Mouse (Mus musculus) C2C12 (cell line): ENCODE measurements around the gene B4galt1. TPM values are rescaled to one million over a fixed set of nuclear protein-coding genes. Genes with fewer than 3 reads are reported as not detected.

Experiments used
- H3K27me3 ChIP-seq: one replicate; pipeline ENCODE4 v1.6.1; 2011; ENCODE audit not compliant: control insufficient read depth, insufficient read depth, insufficient read length
- H3K36me3 ChIP-seq: one replicate; pipeline ENCODE4 v1.6.1; 2011; ENCODE audit not compliant: control insufficient read depth, insufficient read depth
- H3K4me3 ChIP-seq: one replicate; pipeline ENCODE4 v1.5.1; 2011; ENCODE audit warnings: mild to moderate bottlenecking, control low read depth; ENCODE audit not compliant: poor library complexity, insufficient read depth, severe bottlenecking
- H3K79me2 ChIP-seq: one replicate; pipeline ENCODE4 v1.6.1; 2011; ENCODE audit not compliant: control insufficient read depth, insufficient read depth
- H3K79me3 ChIP-seq: one replicate; pipeline ENCODE4 v1.6.1; 2011; ENCODE audit warnings: low read depth, control low read depth
- H3ac ChIP-seq: one replicate; pipeline ENCODE3; 2011; ENCODE audit warnings: low read depth; ENCODE audit not compliant: control insufficient read depth, insufficient read length
- CEBPB ChIP-seq: IDR thresholded peaks from one replicate; pipeline ENCODE4 v1.6.1; 2011; ENCODE audit warnings: low read depth, mild to moderate bottlenecking, control low read depth, moderate library complexity
- CTCF ChIP-seq: IDR thresholded peaks from one replicate; pipeline ENCODE4 v1.5.1; 2011; ENCODE audit not compliant: control insufficient read depth, insufficient read depth, insufficient read length
- FOSL1 ChIP-seq: IDR thresholded peaks from one replicate; pipeline ENCODE4 v1.8.0; 2011; ENCODE audit warnings: mild to moderate bottlenecking, low read length; ENCODE audit not compliant: poor library complexity, insufficient read depth, severe bottlenecking
- MAX ChIP-seq: IDR thresholded peaks from one replicate; pipeline ENCODE4 v1.6.1; 2011; ENCODE audit warnings: mild to moderate bottlenecking, control low read depth
- MYOD1 ChIP-seq: IDR thresholded peaks from one replicate; pipeline ENCODE4 v1.6.1; 2011; ENCODE audit warnings: low read depth; ENCODE audit not compliant: control insufficient read depth, insufficient read length
- MYOG ChIP-seq: IDR thresholded peaks from one replicate; pipeline ENCODE4 v1.6.1; 2011; ENCODE audit not compliant: control insufficient read depth, insufficient read length; ENCODE audit errors: extremely low read depth
- USF1 ChIP-seq: IDR thresholded peaks from one replicate; pipeline ENCODE4 v1.6.1; 2011; ENCODE audit warnings: low read depth, mild to moderate bottlenecking, control low read depth, moderate library complexity
- polyA plus RNA-seq: library from polyadenylated mRNA; unstranded; fragments of >200 nt; fragmentation: generic; extraction: Trizol; gene quantifications from one replicate; pipeline ENCODE4 v1.2.1, GENCODE M21; 2012; ENCODE audit warnings: missing spikeins

The B4galt1 gene
- polyA plus RNA-seq, 1 experiment = 42.2 TPM

- no peak overlapping the region for H3ac ChIP-seq
- no peaks in the 10 kb centered on the region for H3K27me3 ChIP-seq
- H3K79me2 ChIP-seq = peaks cover 89% of the 10 kb centered on the region
- H3K4me3 ChIP-seq = no peak overlapping the region
- peaks cover 79% of the 10 kb centered on the region for H3K79me3 ChIP-seq
- no peak for TF ChIP-seq USF1
- TF ChIP-seq CEBPB = no peak
- no peak for TF ChIP-seq MYOD1
- no peak for TF ChIP-seq MYOG
- no peak for TF ChIP-seq MAX
- no peaks in the 10 kb centered on the region for H3K36me3 ChIP-seq
Measured at GRCm38 (mm10) chr4:40849518-40849917, 4.3 kb downstream of the B4galt1 start.

- Histone ChIP-seq H3K27me3 (no peaks in the 10 kb centered on the region), H3ac (no peak overlapping the region), H3K4me3 (no peak overlapping the region), H3K36me3 (no peaks in the 10 kb centered on the region), H3K79me2 (peaks cover 98% of the 10 kb centered on the region), H3K79me3 (peaks cover 87% of the 10 kb centered on the region)
- TF ChIP-seq USF1 = no peak
- no peak for TF ChIP-seq CTCF
- no peak for TF ChIP-seq CEBPB
- no peak for TF ChIP-seq MAX
- no peak for TF ChIP-seq FOSL1
- no peak for TF ChIP-seq MYOG
Measured at GRCm38 (mm10) chr4:40848246-40848645, 5.6 kb downstream of the B4galt1 start.

GRCm38 (mm10) chr4:40847160-40847559 lies 6.6 kb downstream of the B4galt1 start:
- peaks cover 98% of the 10 kb centered on the region for H3K79me2 ChIP-seq
- H3ac ChIP-seq = no peak overlapping the region
- TF ChIP-seq USF1 = peak; percentile 82
- no peak for TF ChIP-seq MYOG
- peak; percentile 95 for TF ChIP-seq CEBPB
- peaks cover 86% of the 10 kb centered on the region for H3K79me3 ChIP-seq
- no peaks in the 10 kb centered on the region for H3K36me3 ChIP-seq
- no peak overlapping the region for H3K4me3 ChIP-seq
- no peaks in the 10 kb centered on the region for H3K27me3 ChIP-seq

- H3K79me2 ChIP-seq = peaks cover 98% of the 10 kb centered on the region
- no peaks in the 10 kb centered on the region for H3K36me3 ChIP-seq
- H3K27me3 ChIP-seq = no peaks in the 10 kb centered on the region
- no peak overlapping the region for H3K4me3 ChIP-seq
- H3ac ChIP-seq = no peak overlapping the region
- H3K79me3 ChIP-seq = peaks cover 85% of the 10 kb centered on the region
- TF ChIP-seq MYOD1 (no peak), FOSL1 (peak; percentile 76)
Measured at GRCm38 (mm10) chr4:40846143-40846931, 7.5 kb downstream of the B4galt1 start.

GRCm38 (mm10) chr4:40844811-40845751 lies 8.7 kb downstream of the B4galt1 start:
- no peak overlapping the region for H3ac ChIP-seq
- H3K36me3 ChIP-seq = no peaks in the 10 kb centered on the region
- peaks cover 98% of the 10 kb centered on the region for H3K79me2 ChIP-seq
- TF ChIP-seq USF1 (peak; percentile 61), CTCF (no peak)
- H3K79me3 ChIP-seq = peaks cover 84% of the 10 kb centered on the region
- H3K27me3 ChIP-seq = no peaks in the 10 kb centered on the region
- no peak overlapping the region for H3K4me3 ChIP-seq

- Histone ChIP-seq H3K79me2 (peaks cover 98% of the 10 kb centered on the region), H3K36me3 (no peaks in the 10 kb centered on the region), H3K27me3 (no peaks in the 10 kb centered on the region), H3K79me3 (peaks cover 82% of the 10 kb centered on the region), H3ac (no peak overlapping the region), H3K4me3 (no peak overlapping the region)
- TF ChIP-seq MYOG (no peak), MYOD1 (peak; percentile 53)
Measured at GRCm38 (mm10) chr4:40844251-40844721, 9.5 kb downstream of the B4galt1 start.
